Mouse (Mus musculus): ENCODE measurements around the gene Slc2a12.
A peak's percentile ranks its signal among the peaks of the same experiment; 100 is the strongest.

The Slc2a12 gene

DNA sequence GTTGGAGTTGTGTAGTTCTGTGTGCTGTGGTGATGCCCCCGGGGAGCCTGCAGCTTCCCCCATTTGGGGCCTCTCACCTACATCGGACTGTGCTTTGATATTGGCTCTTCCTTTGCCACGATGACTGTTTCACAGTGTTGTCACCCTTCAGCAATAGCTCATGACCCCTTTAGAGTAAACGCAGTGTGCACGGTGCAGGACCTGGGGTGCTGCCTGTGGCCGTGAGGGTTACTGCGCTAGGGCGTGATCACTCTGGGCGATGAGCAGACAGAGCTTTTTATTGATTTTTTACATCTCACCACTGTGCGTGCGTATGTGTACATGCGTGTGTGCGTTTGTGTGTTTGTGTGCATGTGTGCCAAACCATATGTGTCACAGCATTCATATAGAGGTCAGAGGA, 23.7 kb downstream of the Slc2a12 start:
- DNase-seq, result no peak

DNA sequence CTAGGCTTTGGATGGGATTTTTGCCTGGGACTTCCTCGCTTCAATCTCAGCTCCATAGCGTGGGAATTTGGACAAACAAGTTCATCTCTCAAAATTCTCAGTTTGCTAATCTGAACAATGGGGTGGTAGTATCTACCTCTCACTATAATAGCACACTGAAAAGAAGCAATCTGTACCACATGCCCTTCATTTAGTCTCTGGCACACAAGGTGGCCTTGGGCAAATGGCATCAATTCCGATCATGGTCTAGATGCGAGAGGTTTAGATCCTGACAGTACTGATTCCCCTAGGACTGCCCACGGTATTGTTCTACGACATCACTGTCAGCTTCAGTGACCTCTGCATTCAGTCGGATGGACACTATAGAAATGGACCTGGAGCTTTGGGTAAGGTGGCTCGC, 29.4 kb downstream of the Slc2a12 start:
- no peak for DNase-seq

DNA sequence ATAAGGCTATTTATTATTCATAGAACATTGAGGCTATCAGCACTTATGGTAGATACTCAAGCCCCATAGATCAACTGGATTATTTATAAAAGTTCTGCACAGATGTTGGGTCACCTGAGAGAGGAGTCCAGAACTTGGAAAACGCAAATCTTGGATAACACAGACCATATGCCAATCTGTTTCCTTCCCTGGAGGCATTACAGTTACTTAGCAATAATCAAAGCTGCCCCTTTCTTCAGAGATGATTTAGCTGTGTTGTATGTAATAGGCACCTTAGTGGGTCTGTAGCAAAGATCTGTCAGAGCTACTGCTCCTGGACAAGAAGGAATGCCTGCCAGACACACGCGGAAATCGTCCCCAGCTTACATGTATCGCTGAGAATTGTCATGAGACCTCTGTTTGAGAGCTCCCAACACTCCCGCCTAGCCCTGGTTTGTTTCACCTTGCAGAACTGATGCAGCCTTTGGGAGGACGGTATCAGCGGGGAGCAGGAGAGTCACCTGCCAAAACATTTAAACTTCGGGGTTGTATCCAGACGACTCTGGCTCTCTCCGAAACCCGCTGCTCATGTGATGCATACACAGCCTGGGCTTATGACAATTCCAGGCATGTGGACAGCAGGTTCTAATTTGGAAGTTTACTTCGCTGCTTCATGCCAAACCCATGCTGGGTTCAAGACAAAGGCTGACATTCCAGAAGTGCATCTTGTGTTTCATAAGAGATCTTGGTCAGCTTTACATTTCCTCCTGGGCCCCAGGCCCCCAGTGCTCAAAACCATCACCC, 31.2 kb downstream of the Slc2a12 start:
- no peak for DNase-seq

DNA sequence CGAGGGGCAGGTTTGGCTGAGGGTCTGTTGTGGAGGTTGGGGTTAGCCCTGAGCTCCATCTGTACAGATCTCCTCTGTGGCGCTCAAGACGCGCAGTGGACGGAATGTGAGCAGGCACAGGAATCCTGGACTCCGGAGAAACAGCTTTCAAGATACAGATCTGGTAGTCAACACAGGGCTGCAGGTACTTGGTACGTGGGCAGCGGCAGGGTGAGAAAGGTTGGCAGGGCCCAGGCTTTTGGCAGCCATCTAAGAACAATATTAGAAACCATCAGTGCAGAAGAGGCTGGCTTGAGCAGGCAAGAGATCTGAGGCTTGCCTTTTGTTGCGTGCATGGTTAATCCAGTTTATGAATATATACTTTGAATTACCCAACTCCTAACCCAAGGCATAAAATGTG, 51.4 kb downstream of the Slc2a12 start:
- DNase-seq, result no peak

DNA sequence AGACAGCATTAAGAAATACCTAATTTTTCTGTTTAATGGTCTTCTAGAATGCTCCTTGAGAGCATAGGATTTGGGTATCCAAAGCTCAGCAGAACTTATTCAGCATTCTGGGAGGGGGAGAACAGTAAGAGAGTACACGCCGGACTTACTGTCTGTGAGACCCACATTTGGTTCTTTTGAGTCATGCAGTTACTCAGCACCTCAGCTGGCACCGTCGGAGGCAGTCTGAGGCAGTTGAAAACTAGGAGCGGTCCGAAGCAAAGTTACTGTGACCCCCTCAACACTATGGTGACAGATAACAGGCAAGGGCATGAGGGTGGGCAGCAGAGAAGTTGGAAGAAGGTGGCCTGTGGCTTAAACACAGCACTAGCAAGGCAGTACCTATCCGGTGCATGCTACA, 52.1 kb downstream of the Slc2a12 start:
- no peak for DNase-seq

DNA sequence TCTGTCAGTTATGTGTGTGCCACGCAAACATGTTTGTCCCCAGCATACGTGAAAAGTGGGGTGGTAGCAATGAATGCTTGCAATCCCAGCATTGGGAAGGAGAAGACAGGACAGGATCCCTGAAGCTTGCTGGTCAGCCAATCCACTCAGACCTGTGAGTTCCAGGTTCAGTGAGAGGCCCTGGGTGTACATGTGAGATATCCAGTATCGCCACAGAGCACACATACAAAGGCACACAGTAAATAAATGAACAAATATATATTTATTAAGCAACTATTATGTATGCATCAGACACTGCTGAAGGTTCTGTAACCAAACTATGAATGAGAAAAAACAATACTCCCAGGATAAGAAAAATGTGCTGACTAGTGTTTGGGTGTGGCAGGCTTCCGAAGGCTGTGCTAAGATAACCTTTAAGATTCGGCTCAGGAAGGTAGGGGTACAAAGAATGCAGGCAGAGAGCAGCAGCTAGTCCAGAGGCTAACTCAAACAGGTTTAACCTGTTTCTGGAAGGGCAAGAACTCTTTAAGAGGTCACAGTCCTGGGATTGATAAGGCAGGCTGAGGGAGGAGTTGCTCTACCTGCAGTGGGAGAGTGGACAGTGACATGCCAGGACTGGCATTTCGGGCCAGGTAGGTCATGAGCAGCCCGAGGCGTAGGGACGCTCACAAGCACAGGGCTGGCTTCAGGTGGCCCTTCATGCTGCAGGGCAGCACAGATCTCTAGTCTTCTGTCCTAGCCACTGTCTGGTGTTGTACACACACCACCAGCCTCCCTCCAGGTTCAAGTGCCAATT, 53.5 kb downstream of the Slc2a12 start:
- DNase-seq, result no peak

DNA sequence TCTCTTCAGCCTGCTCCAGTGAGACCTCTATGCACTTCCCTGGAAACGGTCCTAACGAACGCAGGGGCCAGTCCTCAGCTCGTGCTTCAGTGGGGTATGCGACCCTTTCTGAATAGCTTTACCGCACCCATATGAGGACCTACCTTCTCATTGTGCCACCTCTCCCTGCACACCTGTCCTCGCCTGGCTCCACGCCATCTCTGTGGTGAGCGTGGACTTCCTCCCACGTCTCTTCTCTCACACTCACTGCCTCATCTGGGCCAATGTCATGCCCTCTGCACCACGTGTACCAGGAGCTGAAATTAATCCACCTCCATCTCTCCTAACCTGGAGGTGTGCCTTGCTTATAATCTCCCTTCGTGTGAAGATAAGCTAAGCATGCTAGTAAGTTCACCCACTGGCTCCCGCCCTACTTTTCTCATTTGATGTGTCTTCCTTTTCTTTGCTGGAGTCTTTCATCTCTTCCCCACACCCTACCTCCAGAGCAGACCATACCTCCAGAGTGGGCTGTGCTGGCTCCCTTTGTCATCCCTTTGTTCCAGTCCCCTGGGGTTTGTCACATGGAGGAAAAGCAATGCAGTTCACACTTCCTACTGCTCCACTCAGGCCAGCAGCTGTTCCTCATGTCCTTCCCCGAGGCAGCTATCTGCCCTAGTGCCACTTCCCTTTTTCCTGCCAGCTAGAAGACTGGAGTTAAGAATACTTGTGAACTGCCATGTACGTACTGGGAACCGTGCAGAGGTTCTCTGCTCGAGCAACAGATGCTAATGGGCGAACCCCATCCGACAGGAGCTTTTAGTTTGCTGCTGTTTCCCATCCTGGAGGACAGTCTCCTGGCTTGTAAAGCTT, 54.9 kb downstream of the Slc2a12 start:
- DNase-seq, result no peak

DNA sequence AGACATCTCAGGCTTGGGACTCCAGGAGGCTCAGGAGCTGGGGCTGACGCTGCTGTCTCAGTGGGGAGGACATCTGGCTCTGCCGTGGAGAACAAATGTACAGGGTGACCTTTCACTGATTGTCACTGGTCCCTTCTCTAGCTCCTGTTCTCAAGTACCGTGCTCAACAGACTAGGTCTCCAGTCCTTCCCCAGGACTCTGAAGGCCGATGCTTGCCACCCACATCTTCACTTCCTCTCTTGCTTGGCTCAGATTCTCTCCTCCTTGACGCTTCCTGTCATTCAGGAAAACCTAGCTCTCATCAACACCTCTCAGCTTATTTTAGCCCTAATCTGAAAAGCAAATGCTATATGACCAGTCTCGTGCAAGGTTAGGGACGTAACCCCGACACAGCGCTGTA, 56.0 kb downstream of the Slc2a12 start:
- no peak for DNase-seq

DNA sequence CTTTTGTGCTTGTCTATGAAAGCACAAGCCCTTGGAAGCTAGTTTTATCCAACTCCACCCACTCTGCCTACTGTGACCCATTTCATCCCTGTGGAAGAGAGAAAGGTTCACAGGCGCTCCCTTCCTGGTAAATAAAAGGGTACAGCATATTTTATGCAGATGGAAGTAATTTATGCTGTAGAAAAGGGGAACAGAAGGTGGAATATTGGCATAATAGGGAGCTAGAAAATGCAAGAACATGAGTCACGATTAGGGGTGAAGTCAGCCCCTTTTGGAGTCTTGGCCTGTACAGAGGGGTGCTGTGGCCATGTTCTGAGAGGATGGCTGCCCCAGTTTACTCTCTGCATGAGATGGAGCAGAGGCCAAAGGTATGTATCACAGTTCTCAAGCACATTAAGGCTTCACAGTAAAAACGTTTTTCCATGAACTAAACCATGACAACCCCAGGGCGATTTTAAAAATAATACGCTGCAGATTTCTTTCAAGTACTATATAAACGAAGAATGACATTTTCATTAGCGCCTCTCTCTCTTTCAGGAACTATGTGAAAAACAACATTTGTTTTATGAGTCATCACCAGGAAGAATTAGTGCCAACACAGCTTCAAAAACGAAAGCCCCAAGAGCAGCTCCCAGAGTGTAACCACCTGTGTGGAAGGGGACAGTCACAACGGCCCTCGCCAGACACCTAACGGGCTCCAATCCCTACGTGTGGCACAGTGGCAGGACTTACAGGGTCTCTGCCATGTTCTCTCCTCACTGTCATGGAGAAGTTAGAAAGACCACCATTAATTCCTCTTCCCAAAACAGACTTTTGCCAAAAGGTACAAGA, 56.9 kb downstream of the Slc2a12 start:
- peak; percentile 43 for DNase-seq

DNA sequence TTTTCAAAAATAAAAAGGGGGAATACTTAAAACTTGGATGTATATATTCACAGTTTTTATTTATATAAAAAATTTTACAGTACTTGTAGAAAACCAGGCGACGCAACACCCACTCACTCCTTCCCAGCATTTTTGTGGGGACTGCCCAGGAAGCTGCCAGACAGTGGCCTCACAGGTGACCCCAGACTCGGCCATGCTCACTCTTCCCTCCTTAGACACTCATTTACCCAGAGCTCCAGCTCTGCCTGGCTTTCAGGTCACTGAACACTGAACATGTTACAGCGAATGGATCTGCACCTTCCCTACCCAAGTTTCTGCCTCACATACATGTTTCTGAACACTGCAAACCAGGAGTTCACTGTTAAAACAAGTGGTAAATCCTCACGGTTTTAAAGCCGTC, 59.0 kb downstream of the Slc2a12 start:
- DNase-seq, result no peak

DNA sequence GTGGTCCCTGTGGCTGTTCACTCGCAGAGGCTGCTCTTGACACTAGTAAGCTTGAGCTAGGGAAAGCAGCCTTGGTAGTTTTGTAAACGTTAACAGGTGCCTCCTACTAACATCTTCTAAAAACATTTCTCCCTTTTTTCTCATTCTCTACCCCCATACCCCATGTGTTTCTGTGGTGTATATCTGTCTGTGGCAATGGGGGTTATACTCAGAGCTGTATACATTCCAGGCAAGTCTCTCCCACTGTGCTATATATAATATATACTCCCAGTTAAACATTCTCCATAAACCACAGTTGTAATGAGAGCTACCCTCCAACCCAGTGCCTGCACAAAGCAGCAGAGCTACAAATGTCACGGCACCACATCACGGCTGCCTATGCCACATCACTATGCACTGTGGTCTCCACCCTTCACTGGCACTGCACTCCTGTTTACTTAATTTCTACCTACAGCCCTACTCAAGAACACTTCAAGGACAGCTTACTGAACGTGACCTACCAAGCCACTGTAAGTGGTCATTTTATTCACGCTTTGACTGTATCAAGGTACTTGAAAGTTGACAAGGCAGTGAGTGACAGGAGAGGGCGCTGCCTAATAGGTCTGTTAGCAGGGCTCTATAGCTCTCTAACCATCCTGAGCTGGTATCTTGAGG, 63.5 kb downstream of the Slc2a12 start:
- no peak for DNase-seq

DNA sequence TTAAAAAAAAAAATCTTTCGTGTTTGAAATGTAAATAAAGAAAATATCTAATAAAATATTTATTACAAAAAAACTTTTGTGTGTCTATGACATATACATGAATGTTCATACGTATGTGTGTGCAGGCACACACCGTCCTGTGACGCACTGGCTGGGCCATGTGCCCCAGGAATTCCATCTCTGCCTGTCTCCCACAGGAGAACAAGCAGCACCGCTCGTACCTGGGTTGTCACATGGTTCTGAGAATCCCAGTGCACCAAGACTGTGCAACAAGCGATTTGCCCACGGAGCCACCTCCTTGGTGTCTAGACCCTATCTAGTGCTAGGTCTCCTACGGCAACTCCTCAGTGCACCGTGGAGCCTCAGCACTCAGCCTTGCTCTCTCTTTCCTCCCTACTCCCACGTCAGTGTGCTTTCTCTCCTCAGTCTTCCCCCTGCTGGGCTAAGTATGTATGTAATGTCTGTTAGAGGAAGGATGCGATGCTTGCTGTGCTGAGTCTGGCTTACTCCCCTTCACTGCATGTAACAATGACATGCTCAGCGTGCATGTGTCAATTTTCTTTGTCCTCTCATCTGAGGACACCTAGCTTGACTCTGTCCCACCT, 65.5 kb downstream of the Slc2a12 start:
- no peak for DNase-seq

DNA sequence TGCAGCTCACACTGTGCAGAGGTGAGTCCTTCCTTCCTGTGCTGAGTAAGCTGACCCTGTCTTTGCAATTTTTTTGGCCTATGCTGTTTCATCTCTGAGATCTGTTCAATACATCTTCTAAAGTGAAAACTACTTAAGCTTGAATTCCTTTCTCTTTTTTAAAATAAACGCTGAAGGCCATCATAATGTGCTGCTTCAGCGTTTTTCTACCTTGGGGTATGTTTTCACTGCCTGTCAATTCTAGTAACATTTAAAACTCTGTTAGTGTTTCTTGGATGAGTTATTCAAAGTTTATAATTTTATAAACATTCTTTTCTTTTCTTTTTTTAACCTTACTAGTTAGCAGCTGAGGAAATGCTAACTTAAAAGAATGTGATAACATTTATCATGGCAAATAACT, 68.1 kb downstream of the Slc2a12 start:
- DNase-seq, result no peak

DNA sequence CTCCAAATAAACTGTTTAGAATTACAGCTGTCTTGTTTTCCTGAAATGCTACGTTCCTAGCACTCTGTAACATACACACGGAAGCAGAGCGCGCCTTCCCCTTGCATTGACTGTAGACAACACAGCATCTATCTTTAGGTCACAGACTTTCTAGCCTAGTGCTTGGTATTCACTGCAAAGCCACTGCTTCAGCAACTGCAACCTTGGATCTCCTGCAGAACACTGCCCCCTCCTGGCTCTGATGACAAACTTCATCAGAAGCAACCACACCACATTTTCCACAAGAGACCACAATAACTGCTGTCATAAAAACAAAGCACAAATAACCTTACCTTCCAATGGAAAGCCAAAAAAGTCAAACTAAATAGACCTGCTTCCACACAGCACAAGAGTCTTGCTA, 69.7 kb downstream of the Slc2a12 start:
- peak; percentile 56 for DNase-seq

DNA sequence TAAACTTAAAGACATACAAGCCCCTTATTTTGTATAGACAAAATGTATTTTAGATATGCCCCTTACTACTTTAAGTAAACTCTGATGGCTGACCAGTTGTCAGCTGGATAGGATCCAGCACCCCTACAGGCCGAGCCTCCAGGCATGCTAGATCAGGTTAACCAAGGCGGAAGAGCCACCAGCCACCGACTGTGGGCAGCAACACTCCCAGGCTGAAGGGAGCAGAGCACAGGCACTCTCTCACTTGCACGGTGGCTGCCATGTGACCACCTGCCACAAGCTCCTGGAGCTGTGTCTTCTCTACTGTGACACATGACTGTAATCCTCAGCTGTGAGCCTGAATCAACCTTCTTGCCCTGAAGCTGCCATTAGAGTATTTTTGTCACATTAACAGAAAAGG, 73.7 kb downstream of the Slc2a12 start:
- peak; percentile 50 for DNase-seq

DNA sequence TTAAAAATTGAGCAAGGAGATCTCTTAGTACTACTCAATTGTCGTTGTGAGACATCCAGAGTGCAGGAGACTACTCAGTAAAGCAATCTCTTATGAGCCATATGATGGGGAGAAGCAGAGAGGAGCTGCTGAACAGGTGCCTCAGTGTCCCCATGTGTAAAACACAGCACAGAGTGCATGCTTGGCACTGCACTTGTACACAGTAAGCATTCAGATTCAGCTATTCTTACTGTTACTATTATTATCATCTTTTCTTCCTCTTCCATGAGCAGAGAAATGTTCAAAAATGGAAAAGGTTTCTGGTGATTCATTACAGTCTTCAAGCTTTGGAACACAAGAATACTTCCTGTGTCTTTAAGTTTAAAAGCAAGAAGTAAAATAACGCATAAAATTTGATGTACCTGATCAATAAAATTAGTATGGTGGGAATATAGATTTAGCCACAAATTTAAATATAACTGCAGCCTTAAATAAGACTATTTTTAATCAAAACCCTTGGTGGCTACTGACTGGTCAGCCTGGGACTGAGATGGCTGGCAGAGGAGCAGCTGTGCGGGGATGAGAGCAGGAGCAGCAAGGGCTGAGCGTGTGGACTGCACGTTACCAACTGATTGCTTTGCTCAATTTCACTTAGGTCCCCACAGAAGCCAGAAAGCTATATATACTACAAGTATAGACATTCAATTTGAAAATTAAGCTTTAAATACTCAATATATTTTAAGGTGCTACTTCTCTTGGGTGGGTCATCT, 76.1 kb downstream of the Slc2a12 start:
- no peak for DNase-seq

DNA sequence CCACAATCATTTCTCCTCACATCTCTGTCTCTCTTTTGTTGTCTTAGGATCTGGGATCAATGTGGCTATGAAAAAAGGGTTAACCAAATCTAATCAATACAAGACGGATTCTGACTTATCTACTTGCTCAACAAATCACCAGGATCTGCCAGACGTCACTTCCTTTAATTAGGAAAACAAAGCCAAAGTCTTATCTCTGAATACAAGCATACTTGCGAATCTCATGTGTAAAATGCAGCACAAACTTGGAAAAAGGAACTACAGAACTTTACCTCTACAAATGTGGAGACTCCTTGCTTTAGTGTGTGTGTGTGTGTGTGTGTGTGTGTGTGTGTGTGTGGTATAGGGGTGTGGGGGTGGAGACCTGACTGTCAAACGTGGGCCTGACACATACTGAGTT, 80.4 kb downstream of the Slc2a12 start:
- DNase-seq, result no peak

DNA sequence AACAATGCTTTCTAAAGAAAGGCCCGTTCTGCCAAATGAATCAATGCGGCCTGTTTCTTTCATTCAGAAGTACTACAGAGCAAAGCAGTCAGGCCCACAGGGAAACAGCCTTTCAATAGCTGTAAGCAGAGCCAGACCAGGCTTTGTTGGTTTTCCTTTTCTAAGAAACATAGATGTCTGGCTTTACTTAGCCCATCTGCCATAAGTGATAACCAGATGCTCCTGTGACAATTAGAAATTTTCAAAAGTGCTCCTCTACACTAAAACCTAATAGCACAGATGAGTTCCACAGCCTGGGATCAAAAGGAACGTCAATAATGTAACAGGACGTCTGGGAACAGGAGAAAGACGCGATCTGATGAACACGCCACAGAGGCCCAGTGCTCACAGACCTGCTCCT, 81.5 kb downstream of the Slc2a12 start:
- no peak for DNase-seq

DNA sequence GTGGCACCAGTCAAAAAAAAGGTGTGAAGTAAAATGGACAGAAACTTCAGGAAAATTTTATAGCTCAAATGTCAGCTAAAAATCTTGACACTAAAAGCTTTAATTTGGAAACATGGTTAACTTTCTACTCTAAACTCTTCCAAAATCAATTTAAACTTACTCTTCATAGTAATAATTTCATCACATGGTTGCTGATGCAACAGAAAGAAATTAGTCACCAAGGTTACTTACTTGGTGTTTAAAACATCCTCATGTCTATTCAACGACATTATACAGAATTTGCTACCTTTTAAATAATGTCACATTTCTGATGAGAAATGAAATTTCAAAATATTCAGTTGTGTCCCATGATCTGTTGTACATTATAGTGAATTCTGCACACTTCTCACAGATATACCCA, 83.4 kb downstream of the Slc2a12 start:
- no peak for DNase-seq

DNA sequence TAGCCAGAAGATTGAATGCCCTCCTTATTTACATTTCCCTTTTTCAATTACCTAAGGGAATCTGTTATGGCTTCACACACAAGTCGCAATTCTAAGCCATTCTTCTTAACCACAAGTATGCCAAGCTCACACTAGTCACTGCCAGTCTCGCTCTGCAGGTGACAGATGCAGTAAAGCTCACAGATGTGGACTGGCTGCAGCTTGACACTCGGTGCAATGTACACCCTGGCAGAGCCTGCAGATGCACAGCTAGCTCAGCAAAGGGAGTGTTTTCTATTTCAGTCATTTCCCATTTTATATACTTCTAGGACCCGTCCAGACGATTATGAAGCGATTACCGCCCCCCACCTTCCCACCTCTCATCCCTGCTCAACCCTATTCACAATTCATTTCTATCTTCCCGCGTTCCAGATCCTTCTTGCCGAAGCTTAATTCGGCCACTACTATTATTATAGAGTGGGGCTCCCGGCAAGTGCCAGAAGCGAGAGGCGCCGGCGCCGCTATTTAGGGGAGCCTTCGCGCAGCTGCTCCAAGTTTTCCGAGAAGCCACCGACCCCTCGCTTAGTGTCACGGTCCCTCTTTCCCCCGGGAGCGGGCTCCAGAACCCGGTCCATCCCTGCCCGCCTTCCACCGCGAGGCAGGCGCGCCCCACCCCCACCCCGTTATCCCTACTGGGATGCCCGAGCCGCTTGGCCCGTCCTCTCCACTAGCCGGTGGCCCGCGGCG, 85.6 kb downstream of the Slc2a12 start:
- no peak for DNase-seq

Data from cerebellum, adult 11 months (tissue).